Mouse (Mus musculus): ENCODE measurements around the gene Pdzd2.
A peak's percentile ranks its signal among the peaks of the same experiment; 100 is the strongest.

Gene Pdzd2

DNA sequence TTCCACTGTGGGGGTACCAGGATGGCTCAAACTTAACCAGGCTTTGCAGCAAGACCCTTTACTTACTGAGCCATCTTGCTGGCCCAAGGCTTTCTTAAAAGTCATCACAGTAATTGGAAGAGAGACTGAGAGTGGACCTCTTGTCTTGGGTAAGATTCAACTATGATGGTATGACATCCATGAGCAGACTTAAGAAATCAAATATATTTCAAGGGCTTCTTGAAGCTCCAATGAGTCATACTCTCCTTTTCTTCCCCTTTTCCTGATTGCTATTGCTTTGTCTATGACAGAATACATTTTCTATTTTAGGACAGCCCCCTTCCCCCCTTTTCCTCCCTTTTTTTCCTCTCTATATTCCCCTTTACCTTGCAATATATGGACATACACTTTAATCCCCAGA, 306.8 kb downstream of the Pdzd2 start:
- DNase-seq (ENCODE audit: low read depth, low spot score) = no peak

- DNase-seq (ENCODE audit: low read depth, low spot score) = no peak
Measured at GRCm38 (mm10) chr15:12432320-12432719, 307.4 kb downstream of the Pdzd2 start.

GRCm38 (mm10) chr15:12431684-12432083, 308.0 kb downstream of the Pdzd2 start:
- no peak for DNase-seq (ENCODE audit: low read depth, low spot score)

GRCm38 (mm10) chr15:12431188-12431587, 308.5 kb downstream of the Pdzd2 start:
- DNase-seq (ENCODE audit: low read depth, low spot score) = no peak

DNA sequence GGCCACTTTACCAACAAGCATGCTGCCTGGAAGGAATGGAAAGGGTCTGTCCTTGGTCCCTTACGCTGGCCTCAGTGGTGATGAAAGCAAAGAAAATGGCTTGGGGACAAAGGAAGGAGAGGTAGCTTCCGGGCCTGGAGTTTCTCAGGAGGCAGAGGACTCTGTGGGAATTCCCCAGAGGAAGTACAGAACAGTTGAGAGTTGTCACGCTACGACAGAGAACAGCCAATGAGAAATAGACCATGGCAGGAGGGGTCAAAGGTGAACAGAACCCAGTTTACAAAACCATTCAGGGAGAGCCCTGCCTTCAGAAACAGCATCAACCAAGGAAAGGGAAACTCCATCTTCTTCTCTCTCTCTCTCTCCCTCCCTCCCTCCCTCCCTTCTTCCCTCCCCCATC, 309.1 kb downstream of the Pdzd2 start:
- no peak for DNase-seq (ENCODE audit: low read depth, low spot score)

DNA sequence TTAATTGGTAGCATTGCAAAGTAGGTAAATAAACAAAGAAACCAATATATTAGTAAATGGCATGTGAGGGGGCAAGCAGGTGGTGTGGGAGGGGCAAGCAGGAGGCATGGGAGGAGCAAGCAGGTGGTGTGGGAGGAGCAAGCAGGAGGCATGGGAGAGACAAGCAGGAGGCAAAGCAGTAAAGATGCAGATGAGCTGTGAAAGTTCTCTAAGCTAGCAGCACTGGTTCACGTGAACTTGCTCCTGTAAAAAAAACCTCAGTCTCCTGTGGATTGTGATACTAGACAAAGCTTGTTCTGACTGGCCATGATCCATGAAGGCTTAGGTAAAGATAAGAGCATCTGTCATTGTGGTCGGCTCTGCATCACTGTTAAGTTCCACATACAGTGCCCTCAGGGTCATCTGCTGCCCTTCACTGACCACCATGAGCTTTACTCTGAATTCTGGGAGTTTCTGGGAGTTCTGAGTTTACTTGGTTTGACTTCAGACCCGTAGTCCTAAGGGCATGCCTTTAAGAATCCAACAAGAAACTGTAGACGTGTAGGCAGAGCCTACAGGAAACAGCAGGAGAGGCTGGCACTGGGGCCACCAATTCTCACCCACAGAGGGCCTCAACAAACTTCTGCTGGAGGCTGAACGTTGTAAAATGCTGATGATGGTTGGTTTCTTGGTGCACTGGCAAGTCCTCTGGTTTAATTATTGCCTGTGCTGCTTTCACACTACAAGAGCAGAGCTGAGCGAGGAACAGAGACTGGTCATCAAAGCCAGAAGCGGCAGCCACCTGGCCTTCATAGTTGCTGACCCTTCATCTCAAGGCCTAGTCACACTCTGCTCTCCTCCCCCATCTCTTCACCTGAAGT, 309.9 kb downstream of the Pdzd2 start:
- DNase-seq (ENCODE audit: low read depth, low spot score) = no peak

DNA sequence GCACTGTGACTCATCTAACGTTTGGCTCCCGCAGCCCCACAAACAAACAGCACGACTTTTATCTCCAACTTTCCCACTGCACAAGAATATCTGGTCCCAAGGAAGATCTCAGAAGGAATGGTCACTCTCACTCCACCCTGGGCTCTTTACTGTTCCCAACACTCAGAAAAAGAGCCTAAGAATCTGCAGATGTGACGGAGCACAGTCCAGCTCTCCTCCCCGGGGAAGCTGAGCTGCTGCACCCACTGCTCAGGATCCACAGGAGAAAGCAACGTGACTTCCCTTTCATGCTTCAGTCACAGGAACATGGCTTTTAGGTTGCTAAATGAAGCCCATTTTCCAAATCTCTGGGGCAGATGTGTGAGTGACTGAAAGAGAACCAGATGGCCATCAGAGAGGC, 311.9 kb downstream of the Pdzd2 start:
- DNase-seq (ENCODE audit: low read depth, low spot score) = no peak

- DNase-seq (ENCODE audit: low read depth, low spot score) = no peak
Measured at GRCm38 (mm10) chr15:12426342-12426741, 313.4 kb downstream of the Pdzd2 start.

DNA sequence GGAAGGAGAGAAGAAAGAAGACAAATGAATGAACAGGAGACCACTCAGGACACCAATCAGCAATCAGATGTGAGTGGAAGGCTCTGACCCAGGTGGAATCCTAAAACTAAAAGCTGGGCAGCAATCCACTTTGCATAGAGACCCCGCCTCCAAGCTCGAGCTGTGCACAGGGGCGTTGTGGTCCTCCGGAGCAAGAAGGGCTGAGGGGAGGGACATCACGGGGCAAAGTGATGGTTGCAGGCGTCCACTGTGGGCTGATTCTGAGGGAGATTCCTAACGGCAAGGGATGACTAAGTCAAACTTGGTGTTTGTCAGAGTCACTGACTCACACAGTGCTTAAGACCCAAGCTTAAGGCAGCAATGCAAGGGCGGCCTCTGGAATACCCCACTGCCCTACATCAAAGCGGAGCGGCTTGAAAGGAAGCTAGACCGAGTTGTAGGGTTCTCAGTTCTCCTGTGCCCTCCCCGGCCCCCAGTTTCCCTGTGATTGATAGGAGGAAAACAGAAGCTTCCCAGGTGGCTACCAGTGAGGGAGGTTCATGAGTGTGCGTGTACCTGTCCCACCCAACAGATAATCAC, 314.6 kb downstream of the Pdzd2 start:
- DNase-seq (ENCODE audit: low read depth, low spot score) = no peak

DNA sequence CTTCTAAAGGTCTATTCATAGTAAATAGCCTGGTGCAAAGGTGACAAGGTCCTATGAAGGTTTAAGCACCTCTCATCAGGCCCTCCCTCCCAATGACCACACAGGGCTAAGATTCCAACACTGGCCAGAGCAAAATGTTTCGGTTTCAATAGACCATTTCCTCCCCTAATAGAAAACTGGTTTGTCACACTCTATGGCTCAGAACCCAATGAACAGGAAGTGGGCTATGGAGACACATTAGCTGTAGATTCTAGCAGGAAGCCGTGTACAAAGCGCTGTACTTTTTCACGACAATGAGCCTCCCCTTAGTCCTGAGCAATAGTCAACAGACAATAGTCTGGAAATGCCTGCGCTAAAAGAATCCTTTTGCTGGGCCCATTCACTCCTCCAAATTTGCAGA, 315.5 kb downstream of the Pdzd2 start:
- no peak for DNase-seq (ENCODE audit: low read depth, low spot score)

DNA sequence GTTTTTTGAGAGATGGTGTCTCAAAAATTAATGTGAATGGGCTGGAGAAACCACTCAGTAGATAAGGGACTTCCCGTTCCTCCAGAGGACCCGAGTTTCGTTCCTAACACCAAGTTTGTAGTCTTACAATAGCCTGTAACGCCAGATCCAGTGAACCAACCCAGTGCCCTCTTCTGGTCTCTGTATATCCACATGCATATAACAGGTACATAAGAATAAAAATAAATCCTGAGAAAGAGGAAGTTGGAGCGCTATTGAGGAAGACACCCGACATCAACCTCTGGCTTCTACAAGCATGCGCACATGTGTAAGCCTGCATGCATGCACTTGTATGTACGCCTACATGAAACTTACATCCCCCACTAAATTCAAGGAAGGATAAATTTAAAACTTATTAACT, 318.8 kb downstream of the Pdzd2 start:
- DNase-seq (ENCODE audit: low read depth, low spot score) = no peak

DNA sequence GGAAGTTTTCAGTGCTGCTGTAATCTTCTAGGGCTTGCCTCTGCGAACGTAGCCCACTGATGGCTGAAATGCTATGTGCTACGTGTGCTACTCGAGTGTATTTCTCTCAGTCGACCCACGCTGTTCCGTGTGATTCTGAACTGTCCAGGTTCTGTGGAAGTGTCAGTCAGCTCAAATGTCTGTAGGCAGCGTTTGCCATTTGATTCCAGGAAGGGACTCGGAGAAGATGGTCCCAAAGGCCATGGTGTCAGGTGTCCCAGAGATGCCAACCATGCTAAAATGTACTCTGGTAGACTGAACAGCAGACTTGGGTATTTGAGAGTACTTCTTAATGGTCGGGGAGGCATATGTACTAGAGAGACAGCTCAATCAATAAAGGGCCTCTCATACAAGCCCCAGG, 319.3 kb downstream of the Pdzd2 start:
- no peak for DNase-seq (ENCODE audit: low read depth, low spot score)

DNA sequence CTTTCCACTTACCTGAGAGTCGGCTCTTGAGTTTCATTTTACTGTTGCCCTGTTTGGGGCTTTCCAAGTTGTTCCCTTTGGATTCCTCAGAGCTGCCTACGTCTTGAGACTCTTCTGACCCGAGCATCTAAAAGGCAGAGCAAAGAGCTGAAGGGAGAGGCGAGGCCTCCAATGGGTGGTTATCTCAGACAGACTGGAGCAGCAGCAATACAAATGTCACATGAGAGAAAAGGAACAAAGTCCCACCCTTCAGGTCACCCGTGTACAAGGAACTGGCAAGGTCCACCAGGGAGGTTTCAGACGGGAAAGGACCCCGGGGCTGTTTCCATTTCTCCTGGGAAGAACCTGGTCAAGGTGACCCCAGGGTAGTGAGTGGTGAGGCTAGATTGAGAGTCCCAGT, 320.3 kb downstream of the Pdzd2 start:
- no peak for DNase-seq (ENCODE audit: low read depth, low spot score)

GRCm38 (mm10) chr15:12415536-12416200, 324.1 kb downstream of the Pdzd2 start:
- DNase-seq (ENCODE audit: low read depth, low spot score) = no peak

- no peak for DNase-seq (ENCODE audit: low read depth, low spot score)
Measured at GRCm38 (mm10) chr15:12414696-12415095, 325.0 kb downstream of the Pdzd2 start.

- DNase-seq (ENCODE audit: low read depth, low spot score) = no peak
Measured at GRCm38 (mm10) chr15:12408205-12408604, 331.5 kb downstream of the Pdzd2 start.

DNA sequence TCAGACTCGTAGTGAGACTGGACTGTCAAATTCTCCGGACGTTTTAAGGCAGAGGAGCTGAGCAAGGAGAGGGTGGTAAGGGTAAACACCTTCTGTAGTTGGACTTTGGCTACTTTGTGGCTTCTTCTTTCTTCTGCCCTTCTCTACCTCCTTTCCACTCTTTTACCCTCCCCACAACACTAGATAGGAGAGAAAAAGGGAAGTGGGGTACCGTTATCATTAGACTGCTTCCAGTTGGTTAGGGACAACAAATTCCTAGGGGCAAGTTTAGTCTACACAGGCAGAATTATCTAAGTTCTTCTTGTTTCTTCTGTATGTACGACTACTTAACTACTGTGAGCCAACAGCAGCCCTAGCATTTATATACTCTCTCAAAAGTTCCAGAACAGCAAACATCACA, 334.1 kb downstream of the Pdzd2 start:
- DNase-seq (ENCODE audit: low read depth, low spot score) = no peak

DNA sequence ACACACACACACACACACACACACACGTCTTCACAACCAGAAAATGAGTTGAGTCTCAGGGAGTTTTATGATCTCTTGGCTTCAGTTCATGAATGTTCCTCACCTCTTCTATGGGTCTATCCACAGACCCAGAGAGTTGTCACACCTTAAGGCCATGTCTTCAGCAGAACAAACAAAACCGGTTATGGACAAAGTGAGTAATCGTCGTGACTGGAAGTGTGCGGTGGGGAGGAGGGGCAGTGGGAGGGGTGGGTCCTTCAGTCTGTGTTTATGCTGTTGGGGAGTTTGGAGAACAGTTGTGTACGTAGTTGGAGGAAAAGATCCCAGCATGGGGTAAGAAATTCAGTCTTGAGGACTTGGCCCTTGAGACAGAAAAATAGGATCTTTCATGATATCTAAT, 342.7 kb downstream of the Pdzd2 start:
- no peak for DNase-seq (ENCODE audit: low read depth, low spot score)

- DNase-seq (ENCODE audit: low read depth, low spot score) = no peak
Measured at GRCm38 (mm10) chr15:12394758-12395157, 345.0 kb downstream of the Pdzd2 start.

DNA sequence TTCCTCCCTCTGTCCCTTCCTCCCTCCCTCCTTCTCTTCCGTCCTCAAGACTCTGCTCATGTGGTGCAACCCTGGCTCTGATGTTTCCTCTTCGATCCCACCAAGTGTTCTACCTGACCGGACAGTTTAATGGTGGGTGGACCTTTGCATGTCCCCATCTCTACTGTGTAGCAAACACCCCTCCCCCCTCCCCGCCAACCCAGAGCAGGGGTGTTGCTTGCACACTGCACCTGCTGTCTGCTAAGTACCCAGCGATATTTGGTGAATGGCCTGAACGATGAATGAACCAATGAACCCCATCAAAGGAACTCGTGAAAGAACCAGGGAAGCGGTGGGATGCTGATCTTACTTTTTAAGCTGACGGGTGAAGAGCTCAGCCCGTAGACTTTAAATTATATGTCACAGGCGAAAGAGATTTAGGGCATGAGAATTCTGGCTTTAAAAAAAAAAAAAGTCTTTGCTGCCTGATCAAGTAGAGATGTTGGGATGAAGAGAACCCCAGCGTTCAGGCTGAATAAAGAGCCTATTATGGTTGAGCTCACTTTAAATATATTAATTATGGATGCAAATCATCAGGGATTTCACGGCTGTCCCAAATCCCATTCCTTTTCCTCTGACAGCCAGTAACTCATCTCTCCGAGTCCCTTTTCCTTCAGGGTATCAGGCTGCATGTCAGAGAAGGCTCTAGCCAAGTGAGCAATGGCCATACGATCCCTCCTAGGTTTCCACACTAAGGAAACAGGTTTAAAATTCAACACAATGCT, 350.8 kb downstream of the Pdzd2 start:
- DNase-seq (ENCODE audit: low read depth, low spot score) = no peak

DNA sequence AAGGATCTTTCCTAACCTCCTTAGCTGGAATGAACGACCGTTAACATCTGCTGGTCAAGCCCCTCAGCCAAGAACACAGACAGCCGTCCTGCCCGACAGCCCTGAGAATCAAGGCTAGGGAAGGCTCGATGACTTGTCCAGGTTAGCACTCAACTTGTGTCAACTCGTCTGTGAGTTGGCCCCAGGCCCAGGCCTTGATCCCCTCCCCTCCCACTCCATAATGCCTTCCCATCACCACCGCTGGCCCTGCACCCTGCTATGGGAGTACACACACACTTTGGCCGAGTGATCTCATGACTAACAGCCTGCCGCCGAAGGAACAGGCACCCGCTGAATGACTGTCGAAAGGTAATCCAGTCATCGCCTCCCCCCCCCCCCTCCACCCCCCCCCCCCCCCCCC, 355.0 kb downstream of the Pdzd2 start:
- no peak for DNase-seq (ENCODE audit: low read depth, low spot score)

DNA sequence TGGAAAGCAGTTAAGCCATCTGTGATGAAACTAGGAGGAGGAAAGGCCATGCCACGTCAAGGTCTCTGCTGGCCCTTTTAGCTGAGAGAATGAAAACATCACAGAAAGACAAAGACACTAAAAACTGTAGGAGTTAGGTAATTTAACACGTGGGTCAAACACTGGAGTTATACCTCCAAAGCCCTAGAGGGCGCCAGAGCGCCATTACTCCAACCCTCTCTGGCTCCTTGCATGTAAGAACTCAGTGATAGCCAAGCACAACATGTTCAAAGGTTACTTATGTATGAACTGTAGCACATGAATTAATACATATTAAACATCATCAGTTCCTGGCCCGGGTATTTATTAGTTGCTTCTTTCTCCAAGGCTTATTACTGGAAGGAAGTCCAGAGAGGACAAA, 359.2 kb downstream of the Pdzd2 start:
- DNase-seq (ENCODE audit: low read depth, low spot score) = peak; percentile 62
